Mouse (Mus musculus) heart, adult 11 months (tissue): ENCODE measurements around the gene Agpat2.

Source experiments
- DNase-seq: peaks from one replicate; pipeline ENCODE4 v3.0.0; 2022

The Agpat2 gene

GRCm38 (mm10) chr2:26603720-26604671 lies at the start of gene Agpat2:
Gene Agpat2 (minus strand): TSS chr2:26604417.
- peak; percentile 99 for DNase-seq

GRCm38 (mm10) chr2:26646643-26647293 lies 42.6 kb upstream of the Agpat2 start:
- peak; percentile 98 for DNase-seq

- peak; percentile 88 for DNase-seq
Observed at GRCm38 (mm10) chr2:26643942-26644341, 39.7 kb upstream of the Agpat2 start.

DNA sequence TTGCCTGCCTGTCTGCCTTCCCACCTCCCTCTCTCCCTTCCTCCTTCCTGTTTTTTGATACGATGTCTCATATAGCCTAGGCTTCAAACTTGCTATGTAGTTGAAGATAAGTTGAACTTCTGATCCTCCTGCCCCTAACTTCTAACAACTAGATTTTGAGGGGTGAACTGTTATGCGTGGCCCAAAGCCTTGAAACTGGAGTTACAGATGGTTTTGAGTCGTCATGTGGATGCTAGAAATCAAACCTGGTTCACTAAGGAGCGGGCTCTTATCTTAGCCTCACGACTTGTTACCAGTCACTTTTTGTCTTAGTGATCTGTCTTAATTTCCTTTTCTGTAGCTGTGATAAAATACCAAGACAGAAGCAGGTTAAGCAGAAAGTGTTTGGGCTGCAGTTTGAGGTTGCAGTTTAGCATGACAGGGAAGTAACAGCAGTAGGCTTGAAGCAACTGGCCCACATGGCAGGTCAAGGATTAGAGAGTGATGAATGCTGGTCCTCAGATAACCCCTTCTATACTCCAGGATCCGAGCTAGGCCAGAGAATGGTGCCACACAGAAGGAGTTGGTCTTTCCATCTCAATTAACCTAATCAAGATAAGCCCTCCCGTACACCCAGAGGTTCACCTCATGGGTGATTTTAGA lies 36.9 kb upstream of the Agpat2 start:
- DNase-seq, result peak; percentile 81

DNA sequence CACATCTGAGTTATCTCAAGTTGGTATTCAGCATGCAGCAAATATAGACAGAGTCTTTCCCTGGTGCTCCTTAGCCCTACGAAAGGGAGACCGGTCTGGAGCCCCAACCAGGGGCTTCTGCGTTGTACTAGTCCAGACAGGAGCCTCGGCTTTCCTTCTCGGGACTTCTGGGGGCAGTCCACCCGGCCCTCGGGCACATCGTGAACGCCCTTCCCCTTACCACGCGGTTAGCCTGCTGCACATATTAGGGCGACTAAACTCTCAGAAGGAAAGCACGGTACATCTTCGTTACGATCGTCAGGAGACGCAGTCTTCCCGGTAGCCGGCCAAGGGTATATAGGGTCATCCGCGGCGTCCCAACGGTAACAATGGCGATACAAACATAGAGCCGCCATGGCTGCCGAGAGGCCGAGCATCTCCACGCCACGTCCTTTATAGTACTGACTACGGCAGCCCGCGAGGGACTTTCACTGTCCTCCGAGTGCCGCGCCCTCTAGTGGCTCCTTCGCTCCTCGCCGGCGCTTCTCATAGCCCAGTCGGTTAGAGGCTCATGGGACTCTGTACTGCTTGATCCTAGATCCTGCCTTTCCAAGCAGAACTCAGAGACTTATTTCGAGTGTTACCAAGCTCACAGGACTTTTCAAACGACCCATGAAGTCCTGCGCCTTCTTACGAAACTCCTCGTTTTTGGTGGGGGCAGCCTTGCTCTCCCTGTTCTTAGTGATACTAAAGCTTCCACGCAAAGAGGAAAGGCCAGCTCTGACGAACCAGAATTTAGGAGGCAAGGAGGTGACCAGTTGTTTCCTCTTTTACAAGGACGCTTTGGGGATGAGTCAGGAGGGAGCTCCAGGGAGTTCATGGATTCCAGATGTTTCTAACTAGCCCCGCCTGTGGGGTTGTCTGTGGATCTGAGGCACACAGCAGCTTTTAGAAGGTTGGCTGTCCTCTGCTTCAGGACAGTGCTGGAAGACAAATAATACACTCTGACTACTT lies 35.9 kb upstream of the Agpat2 start:
- DNase-seq, result peak; percentile 99

DNA sequence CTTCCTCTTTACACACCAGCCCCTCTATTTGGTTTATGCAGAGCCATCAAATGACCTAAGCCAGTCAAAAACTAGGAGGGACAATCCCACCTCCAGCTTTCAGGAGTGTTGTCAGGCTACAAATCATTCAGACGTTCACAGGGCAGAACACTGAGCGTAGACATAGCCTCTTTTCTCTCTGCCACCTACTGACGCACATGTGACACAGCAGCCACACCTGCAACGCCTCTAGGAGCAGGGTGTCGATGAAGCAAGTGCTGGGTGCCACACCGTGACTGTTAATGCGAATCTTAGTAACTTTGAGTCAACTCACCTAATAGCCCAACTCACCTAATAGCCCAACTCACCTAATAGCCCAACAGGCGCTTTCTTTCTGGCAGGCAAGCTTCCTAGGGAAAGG lies 34.9 kb upstream of the Agpat2 start:
- DNase-seq, result peak; percentile 92

DNA sequence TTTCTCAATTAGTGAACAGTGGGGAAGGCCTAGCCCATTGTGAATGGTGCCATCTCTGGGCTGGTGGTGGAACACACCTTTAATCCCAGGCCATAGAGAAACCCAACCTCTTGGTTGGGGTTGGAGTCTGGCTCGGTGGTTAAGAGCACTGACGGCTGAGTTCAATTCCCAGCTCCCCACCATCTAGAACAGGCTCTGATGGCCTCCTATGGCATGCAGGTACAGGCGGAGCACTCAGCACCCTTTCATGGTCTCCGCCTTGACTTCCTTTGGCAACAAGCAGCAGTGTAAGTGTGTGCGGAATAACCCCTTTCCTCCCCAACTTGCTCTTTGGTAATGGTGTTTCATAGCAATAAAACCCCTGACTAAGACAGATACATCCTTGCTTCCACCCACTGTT lies 34.4 kb upstream of the Agpat2 start:
- DNase-seq, result peak; percentile 81

DNA sequence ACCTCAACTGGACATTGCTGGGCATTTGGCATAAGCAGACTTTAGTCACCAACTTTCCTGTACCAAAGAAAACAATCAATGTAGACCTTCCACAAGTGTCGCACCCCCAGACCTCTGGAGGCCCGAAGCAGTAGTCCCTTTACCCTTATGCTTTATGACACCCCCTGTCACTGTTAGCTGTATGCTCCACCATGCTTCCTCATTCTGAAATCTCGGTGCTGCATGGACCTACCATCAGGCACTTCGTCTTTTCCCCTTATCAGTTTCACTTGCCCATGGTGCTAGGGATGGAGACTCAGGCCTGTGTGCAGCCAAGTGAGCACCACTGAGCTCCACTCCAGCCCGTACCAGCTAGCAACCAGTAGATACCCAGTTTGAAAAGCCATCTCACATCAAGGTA lies 33.8 kb upstream of the Agpat2 start:
- DNase-seq, result peak; percentile 79

- DNase-seq, result peak; percentile 78
Observed at GRCm38 (mm10) chr2:26637316-26637932, 33.2 kb upstream of the Agpat2 start.

DNA sequence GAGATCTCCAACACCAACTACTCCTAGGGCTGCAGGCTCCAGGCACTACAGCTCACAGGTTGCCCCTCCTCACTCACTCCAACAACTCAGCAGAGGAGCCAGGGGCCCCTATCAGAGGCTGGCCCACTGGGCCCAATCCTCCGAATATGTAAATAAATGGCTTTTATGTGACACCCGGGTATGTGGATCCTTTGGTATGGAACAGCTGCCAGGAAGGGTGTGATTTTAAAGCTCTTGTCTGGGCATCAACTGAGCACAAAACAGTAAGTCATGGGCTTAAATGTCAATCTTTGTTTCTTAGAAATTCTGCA lies 32.1 kb upstream of the Agpat2 start:
- DNase-seq, result no peak

DNA sequence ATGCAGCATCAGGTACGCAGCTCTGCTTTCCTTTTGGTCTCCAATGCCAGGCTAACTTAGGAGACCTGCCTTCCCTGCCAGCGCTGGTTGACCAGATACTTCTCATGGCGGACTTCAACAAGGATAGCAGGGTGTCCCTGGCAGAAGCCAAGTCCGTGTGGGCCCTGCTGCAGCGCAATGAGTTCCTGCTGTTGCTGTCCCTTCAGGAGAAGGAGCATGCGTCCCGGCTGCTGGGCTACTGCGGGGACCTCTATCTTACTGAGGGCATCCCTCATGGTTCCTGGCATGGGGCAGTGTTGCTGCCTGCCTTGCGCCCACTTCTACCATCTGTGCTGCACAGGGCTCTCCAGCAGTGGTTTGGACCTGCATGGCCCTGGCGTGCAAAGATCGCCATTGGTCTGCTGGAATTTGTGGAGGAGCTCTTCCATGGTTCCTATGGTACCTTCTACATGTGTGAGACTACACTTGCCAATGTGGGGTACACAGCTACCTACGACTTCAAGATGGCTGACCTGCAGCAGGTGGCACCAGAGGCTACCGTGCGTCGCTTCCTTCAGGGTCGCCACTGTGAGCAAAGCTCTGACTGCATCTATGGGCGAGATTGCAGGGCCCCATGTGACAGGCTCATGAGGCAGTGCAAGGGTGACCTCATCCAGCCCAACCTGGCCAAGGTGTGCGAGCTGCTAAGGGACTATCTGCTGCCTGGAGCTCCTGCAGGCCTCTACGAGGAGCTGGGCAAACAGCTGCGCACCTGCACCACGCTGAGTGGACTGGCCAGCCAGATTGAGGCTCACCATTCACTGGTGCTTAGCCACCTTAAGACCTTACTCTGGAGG lies 31.5 kb upstream of the Agpat2 start:
- DNase-seq, result peak; percentile 89

DNA sequence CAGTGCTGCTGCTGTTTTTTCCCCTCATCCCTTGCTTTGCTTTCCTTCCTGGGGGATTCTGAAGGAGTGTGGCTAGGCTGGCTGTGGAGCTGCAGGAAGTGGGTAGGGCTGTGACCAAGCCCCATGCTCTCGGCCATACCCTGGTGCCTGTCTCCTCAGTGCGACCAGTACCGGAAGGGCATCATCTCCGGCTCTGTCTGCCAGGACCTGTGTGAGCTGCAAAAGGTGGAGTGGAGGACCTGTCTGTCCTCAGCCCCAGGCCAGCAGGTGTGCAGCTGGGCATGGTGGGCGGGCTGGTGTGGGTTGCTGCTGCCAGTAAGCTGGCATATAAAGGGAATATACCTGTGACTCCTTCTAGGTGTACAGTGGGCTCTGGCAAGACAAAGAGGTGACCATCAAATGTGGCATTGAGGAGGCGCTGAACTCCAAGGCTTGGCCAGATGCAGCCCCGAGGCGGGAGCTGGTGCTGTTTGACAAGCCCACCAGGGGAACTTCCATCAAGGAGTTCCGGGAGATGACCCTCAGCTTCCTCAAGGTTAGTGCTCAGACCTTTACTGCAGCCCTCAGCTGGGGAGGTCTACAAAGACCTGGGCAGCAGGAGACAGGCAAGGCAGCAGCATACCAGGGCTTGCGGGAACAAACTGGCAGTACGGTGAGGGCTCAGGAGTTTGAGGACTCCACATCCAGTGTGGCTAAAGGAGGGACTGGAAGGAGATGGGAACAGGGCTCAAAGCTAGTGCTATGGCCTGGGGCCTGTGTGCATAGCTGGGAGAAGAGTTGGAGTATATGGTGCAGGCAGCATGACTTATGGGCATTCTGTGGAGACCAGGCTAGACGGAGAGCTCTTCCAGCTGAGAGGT lies 30.6 kb upstream of the Agpat2 start:
- DNase-seq, result peak; percentile 88

GRCm38 (mm10) chr2:26633953-26634530 lies 29.8 kb upstream of the Agpat2 start:
- DNase-seq, result peak; percentile 90

GRCm38 (mm10) chr2:26632541-26633395 lies 28.6 kb upstream of the Agpat2 start:
- DNase-seq, result peak; percentile 91

DNA sequence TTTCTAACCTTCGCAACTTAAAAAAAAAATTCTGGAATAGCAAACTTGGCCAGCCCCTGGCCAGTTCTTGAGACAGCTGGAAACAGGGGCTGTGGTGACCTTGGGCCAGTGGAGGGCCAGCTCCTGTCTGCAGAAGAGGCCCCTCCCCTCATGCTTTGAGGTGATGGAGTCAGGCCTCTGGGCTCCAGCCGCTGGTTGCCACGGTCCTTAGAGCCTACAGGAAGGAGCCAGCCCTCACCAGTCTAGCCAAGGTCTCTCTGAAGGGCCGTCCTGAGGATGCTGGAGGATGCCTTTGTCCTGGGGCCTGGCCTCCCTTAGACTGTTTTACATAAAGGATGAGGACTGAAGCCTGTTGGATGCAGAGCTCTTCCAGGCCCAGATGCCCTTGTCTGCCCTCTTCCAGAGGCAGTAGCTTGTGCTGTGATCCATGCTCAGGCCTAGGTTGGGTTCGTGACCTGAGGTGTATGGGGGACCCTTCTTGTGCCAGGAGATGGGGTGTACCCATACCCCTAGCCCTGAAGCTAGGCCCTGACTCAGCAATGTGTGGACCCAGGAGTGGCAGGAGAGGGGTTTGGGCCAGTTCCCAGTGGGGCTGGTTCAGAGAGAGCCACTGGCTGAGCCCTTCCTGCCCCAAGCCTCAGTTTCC lies 24.7 kb upstream of the Agpat2 start:
- peak; percentile 92 for DNase-seq

DNA sequence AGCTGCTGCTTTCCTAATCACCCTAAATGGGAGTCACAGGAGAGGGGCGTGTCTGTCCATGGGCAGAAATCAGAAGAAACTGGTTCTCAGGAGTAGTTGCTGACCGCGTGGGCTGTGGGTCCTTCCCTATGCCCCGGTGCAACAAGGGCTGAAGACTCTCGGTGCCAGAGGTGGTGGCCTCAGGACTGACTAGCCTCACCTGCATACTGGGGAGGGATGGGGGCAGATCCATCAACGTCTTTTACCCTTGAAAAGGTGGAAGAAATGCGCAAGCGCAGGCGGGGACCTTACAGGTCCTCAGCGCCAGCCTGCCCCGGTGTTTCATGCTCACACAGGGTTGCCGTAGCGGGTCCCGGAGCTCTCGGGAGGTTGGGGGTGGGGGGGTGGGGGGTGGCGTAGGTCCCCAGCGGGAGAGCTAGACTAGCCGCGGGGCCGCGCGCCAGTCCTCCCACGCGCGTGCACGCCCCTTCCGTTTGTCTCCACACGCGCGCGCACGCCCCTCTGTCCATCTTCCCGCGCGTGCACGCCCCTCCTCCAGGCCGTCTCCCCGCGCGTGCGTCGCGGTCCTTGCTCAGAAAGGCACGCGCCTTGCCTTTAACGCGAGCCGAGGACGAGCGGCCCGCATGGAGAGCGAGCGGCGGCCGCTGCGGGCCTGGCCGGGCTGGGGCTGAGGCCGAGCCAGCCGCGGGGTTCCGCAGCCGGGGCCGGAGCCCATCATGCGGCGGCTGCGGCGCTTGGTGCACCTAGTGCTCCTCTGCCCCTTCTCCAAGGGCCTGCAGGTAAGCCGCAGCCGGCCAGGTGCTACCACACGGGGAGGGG lies 23.9 kb upstream of the Agpat2 start, which contains the start of gene Fam69b:
TSS of gene Fam69b (plus strand) at position 537 of the 819 bp plus-strand sequence.
- peak; percentile 99 for DNase-seq

DNA sequence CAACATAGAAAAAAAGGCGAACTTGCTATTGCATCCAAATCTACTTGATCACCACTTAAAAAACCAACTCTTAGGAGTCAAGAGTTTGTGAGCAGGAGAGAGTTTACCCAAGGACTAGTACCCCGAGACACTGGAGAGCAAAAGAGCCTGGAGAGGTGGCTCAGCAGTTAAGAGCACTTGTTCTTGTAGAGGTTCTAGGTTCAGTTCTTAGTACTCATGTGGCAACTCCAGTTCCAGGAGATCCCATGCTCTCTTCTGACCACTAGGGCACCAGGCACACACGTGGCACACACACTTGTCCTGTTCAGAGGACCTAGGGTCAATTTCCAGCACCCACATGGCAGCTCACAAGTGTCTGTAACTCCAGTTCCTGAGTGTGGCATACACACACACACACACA lies 21.9 kb upstream of the Agpat2 start:
- no peak for DNase-seq
